Mouse (Mus musculus) spleen, adult 18-20 months (tissue): ENCODE measurements around the gene Ofcc1.

Source experiments
- DNase-seq, 2 experiments: peaks; one replicate each; pipeline ENCODE4 v3.0.0; 2022; ENCODE audit warnings: mixed read lengths in 2 of 2

The Ofcc1 gene

DNA sequence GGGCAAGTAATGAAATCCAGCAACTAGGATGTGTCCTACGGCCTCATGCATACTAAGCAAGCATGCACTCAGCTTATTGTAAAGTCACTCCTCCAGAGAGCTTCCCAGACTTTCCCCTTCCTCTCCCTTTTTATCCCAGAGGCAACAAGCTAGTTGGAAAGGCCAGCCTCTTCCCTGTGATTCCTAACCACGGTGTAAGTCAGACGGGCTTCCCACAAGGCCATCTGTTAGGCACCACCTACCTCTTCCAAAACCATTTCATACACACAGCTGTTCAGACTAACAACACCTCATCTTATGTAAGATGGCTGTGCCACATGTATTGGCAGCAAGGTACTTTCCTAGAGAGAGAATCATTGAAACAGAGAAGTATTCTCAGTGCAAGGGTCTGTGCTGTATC is 124.9 kb downstream of the Ofcc1 start:
- no peak for DNase-seq

DNA sequence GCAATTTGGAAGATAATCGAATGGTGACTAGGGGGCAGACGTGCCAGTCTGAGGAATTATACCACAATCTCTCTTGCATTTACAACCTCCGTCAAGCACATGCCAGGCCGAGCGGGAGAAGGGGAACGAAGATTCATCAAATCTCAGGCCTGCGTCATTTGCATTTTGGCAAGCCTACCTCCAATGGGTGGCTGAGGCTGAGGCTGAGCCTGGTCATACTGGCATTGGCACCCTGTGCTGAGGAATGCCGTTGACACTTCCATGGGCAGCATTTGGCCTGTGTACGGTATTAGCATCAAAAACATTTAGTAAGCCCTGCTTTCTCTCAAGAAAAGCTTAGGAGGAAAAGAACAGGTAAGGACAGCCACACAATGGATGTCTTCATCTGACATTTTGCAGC is 152.9 kb downstream of the Ofcc1 start:
- DNase-seq = no peak

DNA sequence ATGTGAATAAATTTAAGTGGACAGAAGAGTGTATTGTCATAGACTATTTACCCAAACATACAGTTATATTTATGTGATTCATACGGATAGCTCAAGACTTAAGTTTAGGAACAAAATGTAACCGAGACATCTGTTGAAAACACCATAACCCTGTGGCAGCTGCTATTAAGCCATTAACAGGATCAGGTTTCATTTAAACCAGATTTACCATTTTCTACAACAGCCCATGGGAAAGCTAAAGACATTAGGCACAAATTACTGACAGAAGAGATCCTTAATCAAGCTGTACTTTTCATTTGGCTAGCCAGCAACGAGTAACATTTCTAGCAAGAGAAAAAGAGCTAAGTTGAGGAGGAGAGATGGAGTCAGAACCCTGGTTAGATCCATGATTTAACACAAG is 179.5 kb downstream of the Ofcc1 start:
- no peak for DNase-seq

DNA sequence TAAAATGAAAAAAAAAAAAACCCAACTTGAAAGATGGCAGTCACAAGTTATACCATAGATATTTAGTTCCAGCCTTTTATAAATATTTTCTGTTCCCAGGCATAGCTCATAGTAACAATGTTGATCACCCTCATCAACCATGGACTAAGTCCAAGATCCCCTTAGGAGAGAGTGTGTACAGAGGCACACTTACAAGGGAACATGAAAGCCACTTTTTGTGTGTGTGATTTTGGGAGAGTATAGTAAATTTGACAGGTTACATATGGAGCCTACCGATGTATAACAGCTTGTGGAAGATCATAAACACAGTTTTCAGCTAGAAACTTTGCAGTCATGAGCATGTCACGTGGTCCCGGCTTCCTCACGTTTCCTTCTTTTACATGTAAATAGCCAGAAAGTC is 189.5 kb downstream of the Ofcc1 start:
- no peak for DNase-seq

DNA sequence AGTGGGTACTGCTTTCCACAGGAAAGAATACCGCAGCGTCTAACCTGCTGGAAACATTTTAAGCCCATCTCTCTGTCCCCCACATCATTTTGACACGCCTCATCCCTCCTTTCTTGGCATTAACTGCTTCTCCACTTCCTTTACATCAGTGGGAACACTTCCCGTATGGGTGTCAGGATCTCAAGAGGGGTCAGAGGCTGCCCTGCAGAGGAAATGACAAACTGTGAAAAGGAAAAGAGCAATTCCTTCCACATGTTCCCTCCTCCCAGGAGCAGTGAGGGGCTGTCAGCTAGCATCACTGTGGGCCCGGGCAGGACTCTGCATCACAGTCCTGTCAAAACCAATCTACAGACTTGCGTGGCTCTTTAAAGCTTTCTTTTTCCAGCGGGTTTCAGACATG is 193.4 kb downstream of the Ofcc1 start:
- DNase-seq = no peak

DNA sequence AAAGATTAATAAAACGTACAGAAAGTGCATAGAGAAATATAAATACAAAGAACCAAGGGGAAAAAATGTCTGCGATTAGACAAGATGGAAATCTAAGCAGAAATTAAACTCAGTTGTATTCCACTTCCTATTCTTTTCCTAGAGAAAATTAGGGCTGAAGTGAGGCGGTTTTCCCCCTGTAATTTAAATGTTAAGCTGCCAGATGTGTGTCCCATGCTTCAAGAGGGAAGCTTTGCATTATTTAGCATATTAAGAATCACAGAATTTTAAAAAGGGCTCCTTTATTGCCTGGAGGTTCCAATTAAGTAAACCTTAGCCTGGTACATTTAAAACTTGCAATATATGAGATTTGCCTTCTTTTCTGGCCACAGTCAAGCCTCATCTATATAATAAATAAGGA is 205.8 kb downstream of the Ofcc1 start:
- no peak for DNase-seq

DNA sequence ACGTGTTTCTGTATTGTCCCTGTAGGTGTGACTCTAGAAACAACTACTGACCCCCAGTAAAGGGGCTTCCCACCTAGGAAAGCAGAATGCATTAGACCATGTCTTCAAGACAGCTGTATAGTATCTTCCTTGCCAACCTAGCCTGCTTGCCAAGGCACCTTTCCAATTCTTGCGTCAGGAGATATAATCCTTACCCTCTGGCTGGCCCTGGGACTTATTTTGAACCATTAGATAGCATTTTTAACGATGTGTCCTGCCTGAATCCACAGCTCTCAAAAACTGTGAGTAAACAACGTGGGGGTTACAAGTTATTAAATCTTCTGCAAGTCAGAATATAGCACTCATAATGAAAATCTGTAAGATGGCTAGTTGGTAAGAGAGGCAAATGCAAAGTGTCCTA is 221.3 kb downstream of the Ofcc1 start:
- no peak for DNase-seq

DNA sequence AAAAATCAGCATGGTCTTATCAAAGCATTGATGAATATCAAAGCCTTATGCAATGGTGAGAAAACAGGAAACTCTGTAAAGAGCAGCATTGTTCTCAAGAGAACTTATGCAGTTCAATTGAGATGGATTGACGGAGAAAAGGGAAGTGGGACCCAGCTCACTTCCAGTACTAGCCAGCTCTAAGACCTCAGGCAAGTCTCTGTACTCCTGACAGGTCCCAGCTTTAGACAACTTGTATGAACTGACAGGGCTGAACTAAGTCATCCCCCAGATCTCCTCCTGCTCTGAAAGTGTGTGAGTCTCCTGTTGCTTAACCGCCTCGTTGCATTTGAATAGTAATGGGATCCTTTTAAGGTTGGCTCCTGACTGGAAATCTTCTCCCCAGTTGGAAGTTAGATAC is 225.2 kb downstream of the Ofcc1 start:
- DNase-seq = no peak

DNA sequence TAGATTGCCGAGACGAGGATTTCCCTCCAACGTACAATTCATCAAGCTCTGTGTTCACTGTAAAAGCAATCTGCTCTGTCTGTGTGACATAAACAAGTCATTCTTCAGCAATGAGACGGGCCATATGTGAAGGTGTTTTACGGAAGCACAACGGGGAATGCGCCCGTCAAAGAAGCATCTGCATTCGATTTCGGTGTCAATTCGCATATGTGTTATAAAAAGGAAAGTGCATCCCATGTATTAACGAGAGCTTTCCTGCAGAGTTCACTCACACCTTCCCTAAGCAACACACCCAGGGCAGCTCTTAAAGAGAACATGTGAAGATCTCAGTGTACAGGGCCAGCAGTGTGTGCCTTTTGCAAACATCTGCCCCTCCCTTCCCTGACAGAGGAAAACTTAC is 225.6 kb downstream of the Ofcc1 start:
- DNase-seq = no peak

DNA sequence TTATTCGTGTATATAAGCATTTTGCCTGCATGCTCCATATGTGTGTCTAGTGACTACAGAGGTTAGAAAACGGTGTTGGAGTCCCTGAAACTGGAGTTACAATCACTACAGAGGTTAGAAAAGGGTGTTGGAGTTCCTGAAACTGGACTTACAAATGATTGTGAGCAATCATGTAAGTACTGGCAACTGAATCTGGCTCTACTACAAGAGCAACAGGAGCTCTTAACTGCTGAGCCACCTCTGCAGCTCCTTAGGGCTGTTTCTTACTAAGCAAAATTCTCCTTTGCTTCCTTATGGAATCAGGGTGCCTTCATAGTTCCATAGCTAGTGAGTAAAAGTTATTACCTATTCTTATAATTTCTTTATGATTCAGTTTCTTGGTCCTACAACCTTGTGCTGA is 237.4 kb downstream of the Ofcc1 start:
- DNase-seq = no peak

DNA sequence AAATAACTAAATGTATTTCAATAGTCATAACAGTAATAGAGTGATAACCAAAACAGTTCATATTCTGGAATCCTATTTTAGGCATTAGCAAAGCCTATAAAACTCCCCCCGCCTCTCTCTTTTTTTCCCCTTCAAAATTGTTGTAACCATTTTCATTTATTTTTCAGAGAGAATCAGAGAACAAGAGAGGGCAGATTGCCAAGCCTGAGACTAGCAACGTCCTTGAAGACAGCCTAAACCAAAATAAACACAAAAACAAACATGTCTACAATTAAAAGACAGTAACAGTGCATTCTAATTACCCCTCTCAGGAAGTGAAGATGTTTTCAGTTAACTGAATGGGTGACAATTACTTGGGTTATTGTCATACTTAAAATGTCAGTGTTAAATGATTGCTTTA is 248.9 kb downstream of the Ofcc1 start:
- no peak for DNase-seq

DNA sequence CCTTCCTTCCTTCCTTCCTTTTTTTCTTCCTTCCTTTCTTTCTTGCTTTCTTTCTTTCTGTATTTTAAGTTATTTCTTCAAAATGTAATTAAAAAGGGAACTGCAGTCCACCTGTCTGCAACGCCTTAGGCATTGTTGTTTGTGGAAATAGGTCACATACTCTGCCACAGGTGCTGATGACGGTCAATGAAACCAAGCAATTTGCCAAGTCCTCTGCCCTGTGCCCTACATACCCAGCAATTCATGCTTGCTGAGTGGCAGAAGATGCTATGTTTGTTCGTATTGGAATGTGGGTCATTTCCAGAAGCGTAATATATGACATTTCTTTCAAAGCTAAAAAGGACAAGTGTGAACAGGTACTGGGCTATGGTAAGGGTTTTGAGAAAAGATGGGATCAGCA is 285.0 kb downstream of the Ofcc1 start:
- no peak for DNase-seq

DNA sequence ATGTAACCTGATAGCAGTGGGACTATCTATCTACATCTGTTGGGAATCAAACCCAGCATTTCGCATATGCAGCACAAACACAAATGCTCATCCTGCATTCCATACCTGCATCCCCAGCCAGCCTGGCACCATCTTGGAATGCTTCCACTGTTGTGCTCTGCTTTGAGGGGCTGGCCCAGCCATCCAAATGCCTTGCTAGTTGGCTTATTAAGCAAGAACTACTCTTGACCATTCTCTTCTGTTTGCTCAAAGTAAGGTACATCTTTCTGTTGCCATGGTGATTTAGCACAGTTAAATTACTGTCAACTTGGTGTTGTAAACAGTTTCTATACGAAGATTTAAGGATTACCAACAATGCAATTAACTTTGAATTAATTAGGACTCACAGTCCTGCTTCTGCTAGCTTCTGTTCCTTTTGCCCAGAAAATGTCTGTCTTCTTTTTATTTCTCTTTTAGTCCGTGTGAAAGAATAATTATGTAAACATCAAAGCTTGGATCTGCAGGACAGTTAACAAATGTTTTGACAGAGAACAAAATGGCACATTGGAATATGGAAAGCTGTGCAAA is 286.3 kb downstream of the Ofcc1 start:
- no peak for DNase-seq

DNA sequence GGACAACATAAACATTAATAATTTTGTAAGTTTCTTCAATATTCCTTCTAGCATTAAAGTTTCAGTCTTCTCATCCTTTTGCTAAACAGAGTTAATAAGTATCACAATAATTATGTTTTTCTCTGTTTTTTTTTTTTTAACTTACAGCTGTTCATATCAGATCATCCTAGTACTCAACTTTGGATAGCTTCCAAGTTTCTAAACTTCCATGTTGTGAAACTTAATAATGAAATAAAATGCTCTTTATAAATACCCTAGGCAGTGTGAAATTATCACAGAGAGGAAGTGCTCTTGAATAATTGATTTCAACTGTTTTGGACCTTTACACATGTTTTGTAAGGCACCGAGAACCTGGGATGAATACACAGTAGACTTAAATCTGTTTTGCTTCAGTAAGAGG is 291.2 kb downstream of the Ofcc1 start:
- no peak for DNase-seq

DNA sequence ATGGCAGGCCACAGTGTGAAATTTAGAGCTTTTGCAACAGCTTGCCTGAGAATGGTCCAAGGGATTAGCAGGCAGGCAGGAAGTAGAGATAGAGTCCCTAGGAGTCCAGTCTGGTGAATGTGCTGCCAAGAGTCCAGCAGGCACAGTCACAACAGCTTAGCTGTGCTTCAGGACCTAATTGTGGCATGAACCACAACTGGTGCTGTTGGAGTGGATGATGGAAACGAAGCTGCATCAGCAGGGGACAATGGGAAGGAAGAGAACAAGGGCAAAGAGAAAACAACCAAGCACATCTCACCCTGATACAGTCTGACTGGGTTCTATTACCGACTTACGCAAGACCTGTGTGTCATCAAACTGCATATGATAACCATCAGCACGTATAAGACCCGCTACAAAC is 300.0 kb downstream of the Ofcc1 start:
- no peak for DNase-seq

DNA sequence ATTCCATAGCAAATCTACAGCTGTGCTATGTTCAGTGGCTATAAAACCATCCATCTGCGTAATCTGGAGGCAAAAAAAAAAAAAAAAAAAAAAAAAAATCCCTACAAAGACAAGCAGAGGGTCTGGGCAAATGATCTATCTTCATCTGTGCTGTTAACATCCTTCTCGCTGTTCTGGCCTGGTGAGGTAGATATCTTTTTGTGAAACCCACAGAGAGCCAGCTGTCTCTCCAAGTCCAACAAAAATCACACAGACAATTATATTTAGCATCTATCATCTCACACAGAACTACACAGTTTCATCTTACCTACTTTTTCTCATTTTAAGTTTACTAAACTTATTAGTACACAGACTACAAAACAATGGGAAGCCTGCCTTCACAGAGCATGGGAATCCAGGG is 323.4 kb downstream of the Ofcc1 start:
- no peak for DNase-seq

DNA sequence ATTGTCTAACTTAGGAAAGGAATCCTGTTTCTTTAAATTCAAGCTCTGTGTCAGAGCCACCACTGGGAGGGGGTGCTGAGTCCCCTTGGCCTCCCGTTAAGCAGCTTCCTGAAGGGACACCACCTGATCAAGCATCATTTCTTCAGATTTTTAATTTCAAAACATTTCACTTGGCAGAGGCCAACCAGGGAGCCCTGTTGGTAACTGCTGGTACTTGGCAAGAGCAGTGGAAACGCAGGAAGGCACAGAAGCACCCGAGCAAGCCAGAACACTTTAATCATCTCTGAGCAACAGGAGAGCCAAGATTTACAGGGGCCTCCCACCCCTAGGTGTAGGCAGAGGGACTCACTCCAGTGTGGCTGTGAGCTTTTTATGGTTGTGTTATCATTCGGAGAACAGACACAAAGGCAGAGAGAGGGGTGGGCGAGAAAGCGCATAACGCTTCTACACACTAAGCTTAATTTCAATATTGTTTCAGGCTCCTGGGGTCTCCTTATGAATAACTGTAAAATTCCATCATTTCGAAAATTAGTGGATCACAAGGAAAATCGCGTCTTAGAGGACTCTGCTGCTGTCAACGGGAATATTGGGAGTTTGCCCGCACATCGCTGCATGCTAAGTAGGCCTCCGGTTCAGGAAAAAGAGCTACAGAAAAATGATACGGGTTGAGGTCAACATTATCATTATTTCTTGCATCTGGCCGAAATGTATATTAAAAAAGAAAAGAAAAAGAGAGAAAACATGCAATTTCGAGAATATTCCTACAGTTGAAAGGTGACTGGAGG is 324.1 kb downstream of the Ofcc1 start:
- DNase-seq = no peak

DNA sequence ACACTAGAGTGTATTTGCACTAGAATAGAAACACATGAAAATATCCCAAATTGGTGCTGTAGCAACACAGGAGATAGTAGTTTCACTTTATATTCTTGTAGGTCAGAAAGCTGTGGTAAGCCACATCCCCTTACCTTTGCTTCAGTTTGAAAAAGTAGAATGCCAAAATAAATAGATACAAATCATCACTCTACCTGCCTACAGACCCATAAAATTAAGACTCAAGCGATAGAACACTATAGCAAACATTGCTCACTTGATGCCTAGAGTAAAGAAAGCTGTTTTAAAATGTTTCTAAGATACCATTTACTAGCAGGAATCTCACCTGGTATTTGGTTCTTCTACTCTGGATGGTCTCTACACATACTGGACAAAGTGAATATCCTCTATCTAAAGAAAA is 331.8 kb downstream of the Ofcc1 start:
- no peak for DNase-seq

DNA sequence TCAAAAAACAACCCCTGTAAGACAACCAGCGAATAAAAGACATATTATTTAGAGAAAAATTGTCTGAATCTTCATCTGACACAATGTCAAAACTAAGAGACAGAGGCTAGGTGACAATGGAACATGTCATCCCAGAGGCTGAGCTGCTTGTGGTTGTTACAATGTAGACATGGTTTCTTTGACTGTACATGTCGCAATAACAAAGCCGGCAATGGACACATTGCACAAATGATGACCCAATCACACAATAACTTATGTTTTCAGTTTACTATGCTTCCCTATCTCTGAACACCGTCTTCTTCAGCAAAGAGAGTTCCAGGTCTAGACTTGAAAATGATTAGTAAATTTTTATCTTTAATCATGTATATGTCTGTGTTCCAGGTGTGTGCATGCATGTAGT is 332.4 kb downstream of the Ofcc1 start:
- no peak for DNase-seq

DNA sequence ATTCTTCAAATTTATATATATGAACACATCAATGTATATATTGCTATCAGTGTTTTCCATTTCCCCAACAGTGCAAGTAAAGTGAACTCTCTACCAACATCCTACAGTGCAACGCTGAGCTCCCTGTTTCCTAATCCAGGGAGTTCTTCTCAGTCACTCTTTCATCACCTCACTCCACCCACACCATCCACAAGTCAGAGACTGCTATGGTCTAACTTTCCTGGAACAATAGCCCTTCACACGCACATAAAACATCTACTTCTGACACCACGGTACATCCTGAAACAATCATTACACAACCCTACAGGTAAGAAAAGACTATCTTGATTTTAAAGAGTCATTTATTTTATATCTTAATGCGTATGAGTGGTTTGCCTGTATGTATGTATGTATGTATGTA is 335.4 kb downstream of the Ofcc1 start:
- no peak for DNase-seq

DNA sequence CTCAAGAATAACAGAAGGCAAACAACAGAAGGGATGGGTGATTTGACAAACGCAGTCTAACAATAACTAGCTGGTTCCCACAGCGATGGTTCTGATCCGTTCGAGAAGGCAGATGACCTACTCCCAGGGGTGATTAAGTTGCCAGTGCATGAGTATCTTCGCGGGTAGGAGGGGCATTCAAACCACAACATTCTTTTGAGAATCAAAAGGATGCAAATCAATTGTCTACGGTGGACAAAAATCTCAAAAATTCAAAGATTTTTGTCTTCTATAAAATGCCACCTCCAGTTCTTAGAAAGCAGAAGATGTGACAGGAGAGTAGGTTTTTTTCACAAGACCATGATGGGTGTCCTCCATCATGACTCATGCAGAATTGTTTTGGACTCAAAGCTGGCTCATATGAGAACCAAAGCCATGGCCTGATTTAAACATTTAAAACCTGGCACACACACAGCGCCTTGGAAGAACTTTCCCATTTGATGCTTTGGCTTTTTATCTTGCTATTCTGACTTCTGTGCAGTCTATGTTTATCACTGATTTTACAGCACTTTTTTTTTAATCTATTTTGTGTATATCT is 338.0 kb downstream of the Ofcc1 start:
- no peak for DNase-seq

DNA sequence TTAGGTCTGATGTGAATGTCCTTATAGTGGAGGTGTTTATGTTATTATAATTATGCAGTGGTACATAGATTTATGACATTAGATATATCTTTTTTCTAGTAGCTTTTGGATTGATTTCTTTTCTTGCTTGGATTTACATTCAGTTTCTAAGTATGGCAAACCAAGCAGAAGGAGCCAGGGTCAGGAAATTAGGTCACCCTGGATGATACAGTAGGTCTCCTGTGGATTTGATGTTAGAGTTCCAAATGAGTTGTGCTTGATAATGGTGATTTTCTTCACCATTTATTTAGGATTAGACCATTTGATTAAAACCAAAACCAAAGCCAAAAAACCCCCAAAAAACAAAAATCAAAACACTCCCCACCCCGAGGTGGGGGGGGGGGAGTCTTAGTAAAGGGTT is 338.6 kb downstream of the Ofcc1 start:
- DNase-seq = no peak

DNA sequence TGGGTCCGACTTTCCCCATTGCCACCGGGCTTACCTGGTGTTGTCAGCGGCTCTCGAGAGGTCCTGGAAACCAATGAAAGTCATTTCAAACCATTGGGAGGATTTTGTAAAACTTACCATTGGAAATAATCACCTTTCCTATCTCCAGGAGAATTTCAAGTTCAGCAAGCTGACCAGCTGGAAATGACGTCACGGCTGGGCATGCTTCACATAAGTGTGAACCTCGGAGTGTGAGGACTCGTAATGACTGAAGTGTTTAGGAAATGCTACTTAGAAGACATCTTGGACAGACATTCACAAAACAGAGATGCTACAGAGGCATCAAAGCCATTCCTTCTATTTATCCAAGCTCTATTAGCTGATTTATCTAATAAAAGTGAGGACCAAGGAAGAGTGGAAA is 361.0 kb downstream of the Ofcc1 start:
- DNase-seq = no peak

DNA sequence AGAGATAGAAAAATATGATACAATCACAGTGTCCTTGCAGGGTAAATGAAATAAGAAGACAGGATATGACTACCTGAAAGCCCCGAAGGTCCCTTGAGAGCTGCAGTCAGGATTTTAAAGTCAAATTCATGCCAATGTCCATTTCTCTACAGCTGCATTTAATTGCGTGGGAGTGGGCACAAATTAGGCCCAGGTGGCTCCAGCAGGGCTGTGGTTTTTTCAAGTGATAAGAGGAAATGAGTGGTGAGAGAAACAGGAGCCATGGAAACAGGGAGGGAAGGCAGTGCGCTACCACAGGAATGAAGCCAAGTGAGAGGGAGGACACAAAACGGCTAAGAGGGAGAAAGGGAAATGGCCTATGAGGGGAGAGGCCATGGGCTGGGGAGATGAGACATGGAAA is 363.3 kb downstream of the Ofcc1 start:
- DNase-seq = no peak
